In the genomic region with DNA sequence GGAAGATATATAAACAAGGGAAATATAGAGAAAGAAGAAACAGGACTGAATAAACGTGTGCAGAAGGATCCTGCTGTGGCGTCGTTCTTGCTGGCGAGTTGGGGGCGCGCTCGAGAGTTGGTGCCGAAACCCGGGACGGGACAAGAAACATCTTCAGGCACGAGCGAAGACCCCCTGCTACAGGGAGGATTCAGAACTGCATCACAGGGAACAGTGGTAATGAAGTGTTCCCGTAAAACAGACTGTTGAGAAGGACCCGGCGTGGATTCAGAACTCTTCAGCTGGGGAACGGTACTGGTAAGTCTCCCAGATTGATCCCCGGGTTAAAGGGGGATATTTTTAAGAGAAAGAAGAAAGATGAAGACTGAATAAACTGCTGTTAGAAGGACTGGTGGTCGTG, we compare ENCODE assay signal across 10 mouse cellular contexts. TPM values are rescaled to one million over a fixed set of nuclear protein-coding genes. Genes with fewer than 3 reads are reported as not detected.
DNase-seq lines count a peak whose midpoint lies in the region.
"Had no signal": no experiment of that assay in that cellular context is flagged by ENCODE, and none has a peak within 500 bp of the region (broad histone marks: within the 10 kb centered on the region; RNA-seq: fewer than 3 reads in every experiment).

No protein-coding gene starts in this region.

- DNase-seq in adrenal gland, postnatal 14 days: peak; percentile 69
- DNase-seq in cerebellum, postnatal 4 days (ENCODE audit: low spot score in 2 of 2): peak; percentile 80 to 98
- peak; percentile 56 to 69 for DNase-seq in heart, adult 18-20 months
- peak; percentile 77 for DNase-seq in kidney, postnatal 14 days
- DNase-seq in left cerebral cortex, adult 18-20 months (ENCODE audit: low spot score in 2 of 2): peak; percentile 73 to 74
- peak; percentile 76 to 81 for DNase-seq in lung, postnatal 4 days
- DNase-seq in spleen, postnatal 10 days (ENCODE audit: low spot score in 2 of 2): peak; percentile 80 to 81
- DNase-seq in urinary bladder, postnatal 10 days (ENCODE audit: low spot score): peak; percentile 99

RNA-seq across cellular contexts. Expression of a gene that starts 15.7 kb away (rescaled TPM):
- not detected in 2 replicates for total RNA-seq in adrenal gland, postnatal 14 days (2021)
- not detected for total RNA-seq in heart, adult 18-20 months (2021)
- not detected for total RNA-seq in left cerebral cortex, adult 18-20 months (2021)
- total RNA-seq: CH12.LX had no signal

RNA-seq across cellular contexts. Expression of a gene that starts 16.5 kb away (rescaled TPM):
- total RNA-seq in adrenal gland, postnatal 14 days (2021): not detected in 2 replicates
- not detected for total RNA-seq in heart, adult 18-20 months (2021)
- not detected for total RNA-seq in left cerebral cortex, adult 18-20 months (2021)
- total RNA-seq: CH12.LX; forebrain, postnatal 0 days had no signal

RNA-seq across cellular contexts. Expression of a gene that starts 26.6 kb away (rescaled TPM):
- not detected in 2 replicates for total RNA-seq in adrenal gland, postnatal 14 days (2021)
- not detected for total RNA-seq in heart, adult 18-20 months (2021)
- not detected for total RNA-seq in left cerebral cortex, adult 18-20 months (2021)
- total RNA-seq: CH12.LX; forebrain, postnatal 0 days had no signal

RNA-seq across cellular contexts. Expression of a gene that starts 27.3 kb away (rescaled TPM):
- not detected in 2 replicates for total RNA-seq in adrenal gland, postnatal 14 days (2021)
- not detected for total RNA-seq in heart, adult 18-20 months (2021)
- total RNA-seq in left cerebral cortex, adult 18-20 months (2021): not detected
- total RNA-seq: CH12.LX; forebrain, postnatal 0 days had no signal

RNA-seq across cellular contexts. Expression of a gene that starts 36.5 kb away (rescaled TPM):
- 0.15 TPM in 1 of 2 replicates, not detected in the other for total RNA-seq in adrenal gland, postnatal 14 days (2021)
- total RNA-seq in heart, adult 18-20 months (2021): under 1 TPM in 1 of 2 experiments, not detected in 1; 0.10 TPM
- total RNA-seq in left cerebral cortex, adult 18-20 months (2021): not detected
- total RNA-seq: CH12.LX; forebrain, postnatal 0 days had no signal

Comparison
In these comparisons a context has a peak if more than half of its experiments do, and no peak if none do; other contexts are left out.
1. Peak in every context shown above with its lines: DNase-seq.